Mouse (Mus musculus): ENCODE data around the gene Dcaf6. TPM values are rescaled to one million over a fixed set of nuclear protein-coding genes. Genes with fewer than 3 reads are reported as not detected.

Gene Dcaf6
- total RNA-seq, 1 experiment: 10.2 TPM

DNA sequence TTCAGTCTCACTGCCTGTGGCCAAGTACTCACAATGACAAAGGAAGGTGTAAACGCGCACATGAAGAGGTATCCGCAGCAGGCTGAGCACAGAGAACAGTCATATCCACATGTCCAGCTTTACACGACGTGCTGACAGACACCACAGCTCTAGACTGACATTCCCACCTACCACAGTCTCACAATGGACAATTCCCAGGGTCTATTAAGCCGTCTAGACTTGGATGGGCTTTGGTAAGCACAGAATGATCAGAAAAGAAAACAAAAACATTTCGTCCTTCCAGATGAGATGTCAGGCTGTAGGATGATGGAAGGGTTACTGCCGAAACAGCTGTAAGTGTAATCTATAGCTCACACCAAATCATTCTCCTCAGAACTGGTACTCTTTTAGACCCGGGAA lies 73.8 kb downstream of the Dcaf6 start:
- no peaks in the 10 kb centered on the region; the same call in 1 of the 2 replicates for H3K36me3 ChIP-seq (ENCODE audit: control insufficient read depth, insufficient read depth, low read length, poor library complexity, severe bottlenecking)
- H3K9ac ChIP-seq (ENCODE audit: insufficient read depth, low read depth, low read length, poor library complexity, severe bottlenecking): no peak overlapping the region
- H3K9me3 ChIP-seq (ENCODE audit: control insufficient read depth, insufficient read depth, low read depth, low read length): no peaks in the 10 kb centered on the region
- no peak overlapping the region for H3K4me3 ChIP-seq (ENCODE audit: insufficient read depth in 1 of 2, low read depth in 1 of 2, low read length in 2 of 2, poor library complexity in 1 of 2, severe bottlenecking in 1 of 2)
- in situ Hi-C loops (cut with MboI; ENCODE audit: low sequenced_read_pairs in 2 of 2, unreplicated experiment in 2 of 2): no loop called here
- H3K4me1 ChIP-seq (ENCODE audit: control insufficient read depth in 2 of 2, insufficient read depth in 2 of 2, low read length in 2 of 2, poor library complexity in 1 of 2): no peaks in the 10 kb centered on the region
- H3K27ac ChIP-seq (ENCODE audit: insufficient read depth, low read depth, low read length, poor library complexity, severe bottlenecking): no peak overlapping the region
- TF ChIP-seq ZNF384 (IDR thresholded peaks at IDR 0.05; ENCODE audit: low read depth, low read length) (no peak), MAFK (IDR thresholded peaks at IDR 0.05; ENCODE audit: insufficient read depth, low read depth, low read length) (no peak), CHD2 (IDR thresholded peaks at IDR 0.05; ENCODE audit: low read depth, low read length) (no peak), ZC3H11A (IDR thresholded peaks at IDR 0.05; ENCODE audit: borderline replicate concordance, low read depth, low read length) (no peak), HCFC1 (IDR thresholded peaks at IDR 0.05; ENCODE audit: borderline replicate concordance, insufficient read depth, low read length) (no peak)
- DNase-seq (ENCODE audit: low read depth, low spot score): no peak

GRCm38 (mm10) chr1:165385810-165386524 lies 74.3 kb downstream of the Dcaf6 start:
- Histone ChIP-seq H3K36me3 (ENCODE audit: control insufficient read depth, insufficient read depth, low read length, poor library complexity, severe bottlenecking) (no peaks in the 10 kb centered on the region; the same call in 1 of the 2 replicates), H3K9ac (ENCODE audit: insufficient read depth, low read depth, low read length, poor library complexity, severe bottlenecking) (no peak overlapping the region), H3K9me3 (ENCODE audit: control insufficient read depth, insufficient read depth, low read depth, low read length) (no peaks in the 10 kb centered on the region), H3K4me3 (ENCODE audit: insufficient read depth in 1 of 2, low read depth in 1 of 2, low read length in 2 of 2, poor library complexity in 1 of 2, severe bottlenecking in 1 of 2) (no peak overlapping the region), H3K27ac (ENCODE audit: insufficient read depth, low read depth, low read length, poor library complexity, severe bottlenecking) (no peak overlapping the region), H3K4me1 (ENCODE audit: control insufficient read depth in 2 of 2, insufficient read depth in 2 of 2, low read length in 2 of 2, poor library complexity in 1 of 2) (no peaks in the 10 kb centered on the region)
- no peak for DNase-seq (ENCODE audit: low read depth, low spot score)
- in situ Hi-C loops (cut with MboI; ENCODE audit: low sequenced_read_pairs in 2 of 2, unreplicated experiment in 2 of 2): no loop called here
- no peak for TF ChIP-seq CHD2 (IDR thresholded peaks at IDR 0.05; ENCODE audit: low read depth, low read length)
- no peak for TF ChIP-seq ZNF384 (IDR thresholded peaks at IDR 0.05; ENCODE audit: low read depth, low read length)
- no peak for TF ChIP-seq MAFK (IDR thresholded peaks at IDR 0.05; ENCODE audit: insufficient read depth, low read depth, low read length)
- no peak for TF ChIP-seq HCFC1 (IDR thresholded peaks at IDR 0.05; ENCODE audit: borderline replicate concordance, insufficient read depth, low read length)
- no peak for TF ChIP-seq ZC3H11A (IDR thresholded peaks at IDR 0.05; ENCODE audit: borderline replicate concordance, low read depth, low read length)

GRCm38 (mm10) chr1:165373839-165374238 lies 86.4 kb downstream of the Dcaf6 start:
- Histone ChIP-seq H3K36me3 (ENCODE audit: control insufficient read depth, insufficient read depth, low read length, poor library complexity, severe bottlenecking) (no peaks in the 10 kb centered on the region), H3K9me3 (ENCODE audit: control insufficient read depth, insufficient read depth, low read depth, low read length) (no peaks in the 10 kb centered on the region), H3K4me3 (ENCODE audit: insufficient read depth in 1 of 2, low read depth in 1 of 2, low read length in 2 of 2, poor library complexity in 1 of 2, severe bottlenecking in 1 of 2) (no peak overlapping the region), H3K27ac (ENCODE audit: insufficient read depth, low read depth, low read length, poor library complexity, severe bottlenecking) (no peak overlapping the region), H3K4me1 (ENCODE audit: control insufficient read depth in 2 of 2, insufficient read depth in 2 of 2, low read length in 2 of 2, poor library complexity in 1 of 2) (no peaks in the 10 kb centered on the region), H3K9ac (ENCODE audit: insufficient read depth, low read depth, low read length, poor library complexity, severe bottlenecking) (no peak overlapping the region)
- no peak for DNase-seq (ENCODE audit: low read depth, low spot score)
- TF ChIP-seq MAFK (IDR thresholded peaks at IDR 0.05; ENCODE audit: insufficient read depth, low read depth, low read length) (no peak), ZNF384 (IDR thresholded peaks at IDR 0.05; ENCODE audit: low read depth, low read length) (no peak), ZC3H11A (IDR thresholded peaks at IDR 0.05; ENCODE audit: borderline replicate concordance, low read depth, low read length) (no peak), HCFC1 (IDR thresholded peaks at IDR 0.05; ENCODE audit: borderline replicate concordance, insufficient read depth, low read length) (no peak), CHD2 (IDR thresholded peaks at IDR 0.05; ENCODE audit: low read depth, low read length) (no peak)
- in situ Hi-C loops (cut with MboI; ENCODE audit: low sequenced_read_pairs in 2 of 2, unreplicated experiment in 2 of 2): no loop called here

DNA sequence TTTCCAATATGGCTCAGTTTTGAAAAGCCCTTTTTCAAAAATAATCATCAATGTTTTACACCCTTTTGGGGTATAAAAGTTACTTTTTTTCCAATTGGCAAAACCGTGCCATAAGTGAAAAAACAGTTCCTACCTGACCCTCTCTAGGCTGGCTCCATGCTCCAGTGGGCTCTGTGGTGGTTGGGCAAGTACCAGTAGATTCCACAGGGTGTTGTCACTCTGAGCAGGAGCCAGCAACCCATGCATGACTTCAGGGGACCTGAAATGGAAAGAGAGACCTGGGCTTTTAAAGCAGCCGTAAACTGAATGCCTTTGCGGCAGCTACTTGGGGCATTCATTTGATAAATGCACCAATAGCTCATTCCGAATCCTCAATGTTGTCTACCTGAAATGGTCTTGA lies 89.3 kb downstream of the Dcaf6 start:
- H3K4me3 ChIP-seq (ENCODE audit: insufficient read depth in 1 of 2, low read depth in 1 of 2, low read length in 2 of 2, poor library complexity in 1 of 2, severe bottlenecking in 1 of 2): no peak overlapping the region
- H3K36me3 ChIP-seq (ENCODE audit: control insufficient read depth, insufficient read depth, low read length, poor library complexity, severe bottlenecking): no peaks in the 10 kb centered on the region
- no peak overlapping the region for H3K9ac ChIP-seq (ENCODE audit: insufficient read depth, low read depth, low read length, poor library complexity, severe bottlenecking)
- no peak for DNase-seq (ENCODE audit: low read depth, low spot score)
- no peaks in the 10 kb centered on the region for H3K9me3 ChIP-seq (ENCODE audit: control insufficient read depth, insufficient read depth, low read depth, low read length)
- in situ Hi-C loops (cut with MboI; ENCODE audit: low sequenced_read_pairs in 2 of 2, unreplicated experiment in 2 of 2): no loop called here
- H3K4me1 ChIP-seq (ENCODE audit: control insufficient read depth in 2 of 2, insufficient read depth in 2 of 2, low read length in 2 of 2, poor library complexity in 1 of 2): no peaks in the 10 kb centered on the region
- no peak overlapping the region for H3K27ac ChIP-seq (ENCODE audit: insufficient read depth, low read depth, low read length, poor library complexity, severe bottlenecking)
- no peak for TF ChIP-seq CHD2 (IDR thresholded peaks at IDR 0.05; ENCODE audit: low read depth, low read length)
- no peak for TF ChIP-seq MAFK (IDR thresholded peaks at IDR 0.05; ENCODE audit: insufficient read depth, low read depth, low read length)
- TF ChIP-seq ZNF384 (IDR thresholded peaks at IDR 0.05; ENCODE audit: low read depth, low read length): no peak
- no peak for TF ChIP-seq ZC3H11A (IDR thresholded peaks at IDR 0.05; ENCODE audit: borderline replicate concordance, low read depth, low read length)
- TF ChIP-seq HCFC1 (IDR thresholded peaks at IDR 0.05; ENCODE audit: borderline replicate concordance, insufficient read depth, low read length): no peak

Measured in ES-E14 (cell line).